Mouse (Mus musculus) stomach, postnatal 0 days (tissue): ENCODE measurements around the gene Pik3c2b.

Experiments used
- CTCF ChIP-seq: IDR thresholded peaks from 2 replicates; pipeline ENCODE4 v1.5.1; 2016; ENCODE audit warnings: antibody characterized with exemption, low read depth, mild to moderate bottlenecking, moderate library complexity
- EP300 ChIP-seq: optimal IDR thresholded peaks from 2 replicates; pipeline ENCODE3; 2016; ENCODE audit warnings: antibody characterized with exemption

DNA sequence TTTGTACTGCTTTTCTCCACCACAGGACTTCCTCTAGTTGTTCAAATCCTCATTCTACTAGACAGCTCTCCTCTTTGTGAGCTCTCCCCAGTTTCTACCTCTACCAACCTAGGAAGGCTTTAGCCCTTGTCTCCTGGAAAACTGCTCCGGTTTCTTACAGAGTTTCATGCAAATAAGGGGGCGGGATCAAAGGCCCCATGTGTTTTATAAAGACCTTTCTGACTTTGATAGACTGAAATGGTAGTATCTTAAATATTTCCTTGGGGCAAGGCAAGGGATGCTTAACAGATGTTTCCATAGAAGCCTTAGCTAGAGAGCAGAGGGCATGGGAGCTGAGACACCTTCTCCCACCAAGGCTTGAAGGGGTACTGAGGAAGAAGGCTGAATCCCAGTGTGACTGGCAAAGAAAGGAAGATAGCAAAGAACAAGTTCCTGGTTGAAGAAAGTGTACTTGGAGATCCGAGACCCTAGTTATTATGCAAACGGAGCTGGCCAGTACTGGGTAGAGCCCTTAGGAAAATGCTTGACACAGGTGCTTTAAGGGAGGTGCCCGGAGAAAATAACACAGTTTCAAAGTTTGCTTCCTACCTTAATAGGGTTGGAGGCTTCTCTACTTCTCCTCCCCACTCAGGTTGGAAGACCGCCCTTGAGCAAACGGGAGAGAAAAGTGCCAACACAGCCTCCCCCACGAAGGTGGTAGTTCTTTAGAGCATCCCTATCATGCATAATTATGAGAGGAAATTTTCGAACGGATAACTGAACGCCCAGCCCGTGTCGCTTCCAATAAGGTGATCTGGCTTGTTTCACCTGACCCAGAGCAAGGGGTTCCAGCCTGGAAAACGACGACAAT lies at the start of gene Pik3c2b:
- TF ChIP-seq CTCF: no peak
- no peak for TF ChIP-seq EP300
